9 mouse cellular contexts compared by ENCODE assay signal in genomic region chr16:45711263-45711662, GRCm38 (mm10). TPM values are rescaled to one million over a fixed set of nuclear protein-coding genes. Genes with fewer than 3 reads are reported as not detected.
DNase-seq lines count a peak whose midpoint lies in the region; ATAC-seq and TF ChIP-seq lines count a peak whose summit lies in the region.
"Had no signal": no experiment of that assay in that cellular context is flagged by ENCODE, and none has a peak within 500 bp of the region (broad histone marks: within the 10 kb centered on the region; RNA-seq: fewer than 3 reads in every experiment).

No protein-coding gene starts in this region.

- TF ChIP-seq CTCF in layer of hippocampus, adult 2 months (conservative IDR thresholded peaks at IDR 0.05): peak; percentile 70
- TF ChIP-seq CTCF in cortical plate, adult 2 months (IDR thresholded peaks at IDR 0.05; ENCODE audit: extremely low read depth, insufficient read depth, low read length): peak; percentile 53

- WGBS in midbrain, embryonic 13.5 days: 74% methylated on average over 7 of the region's 7 CpGs

- peaks cover 61% of the 10 kb centered on the region for H3K36me3 ChIP-seq in midbrain, embryonic 13.5 days

- no peak overlapping the region for H3K4me2 ChIP-seq in midbrain, embryonic 13.5 days (replicated peaks)
- H3K4me2 ChIP-seq: heart, embryonic 12.5 days had no signal

- no peaks in the 10 kb centered on the region for H3K4me1 ChIP-seq in cortical plate, adult 2 months (ENCODE audit: control insufficient read depth, insufficient read depth, low read length)
- H3K4me1 ChIP-seq in midbrain, embryonic 13.5 days (replicated peaks): peaks cover 15% of the 10 kb centered on the region; the same call in 1 of the 2 replicates
- H3K4me1 ChIP-seq: heart, embryonic 12.5 days had no signal

- no peak for DNase-seq in layer of hippocampus, adult 2 months (ENCODE audit: low spot score in 2 of 2)
- no peak for DNase-seq in layer of hippocampus, adult 11-12 months (ENCODE audit: low spot score)
- DNase-seq in R1 (ENCODE audit: low read depth, low spot score): peak; percentile 39
- DNase-seq in B cell, adult 2 months: no peak
- DNase-seq in frontal cortex, postnatal 14 days (ENCODE audit: low spot score in 2 of 2): no peak
- DNase-seq: adrenal gland, adult 2 months had no signal

- TF ChIP-seq POLR2A in cortical plate, adult 2 months (IDR thresholded peaks at IDR 0.05; ENCODE audit: extremely low read depth, insufficient read depth, low read length): no peak

- no peak overlapping the region for H3K27ac ChIP-seq in layer of hippocampus, adult 2 months
- no peak overlapping the region for H3K27ac ChIP-seq in cortical plate, adult 2 months (ENCODE audit: insufficient read depth, low read length)
- no peak overlapping the region for H3K27ac ChIP-seq in midbrain, embryonic 13.5 days

- H3K27me3 ChIP-seq in midbrain, embryonic 13.5 days: no peaks in the 10 kb centered on the region
- H3K27me3 ChIP-seq: heart, embryonic 12.5 days had no signal

- H3K4me3 ChIP-seq in layer of hippocampus, adult 2 months: no peak overlapping the region
- no peak overlapping the region for H3K4me3 ChIP-seq in cortical plate, adult 2 months (ENCODE audit: insufficient read depth, low read length)
- H3K4me3 ChIP-seq in midbrain, embryonic 13.5 days (replicated peaks): no peak overlapping the region
- H3K4me3 ChIP-seq: heart, embryonic 12.5 days had no signal

- peak; percentile 32 for ATAC-seq in midbrain, embryonic 13.5 days

- no peaks in the 10 kb centered on the region for H3K9me3 ChIP-seq in midbrain, embryonic 13.5 days
- H3K9me3 ChIP-seq: heart, embryonic 12.5 days had no signal

- no peak overlapping the region for H3K9ac ChIP-seq in midbrain, embryonic 13.5 days (replicated peaks)
- H3K9ac ChIP-seq: heart, embryonic 12.5 days had no signal

RNA-seq across cellular contexts. Expression of gene Tagln3, which starts 13.1 kb away (rescaled TPM):
- 100 to 1,000 TPM; 246 to 258 TPM for total RNA-seq in layer of hippocampus, adult 2 months (2021)
- 615 and 624 TPM in 2 replicates for polyA plus RNA-seq in cortical plate, adult 2 months (2012; rRNA removed)
- polyA plus RNA-seq in midbrain, embryonic 13.5 days (2015; fragmentation: Nextera tagmentation; extraction: Ambion mirVana): 569 and 571 TPM in 2 replicates

RNA-seq across cellular contexts. Expression of gene Tmprss7, which starts 17.8 kb away (rescaled TPM):
- 1 to 10 TPM in 1 of 2 experiments, under 1 TPM in 1; 0.44 to 1.0 TPM for total RNA-seq in layer of hippocampus, adult 2 months (2021)
- polyA plus RNA-seq in cortical plate, adult 2 months (2012; rRNA removed): 4.4 TPM in 2 replicates
- 0.32 and 0.63 TPM in 2 replicates for polyA plus RNA-seq in midbrain, embryonic 13.5 days (2015; fragmentation: Nextera tagmentation; extraction: Ambion mirVana)
- polyA plus RNA-seq: heart, embryonic 12.5 days had no signal

RNA-seq across cellular contexts. Expression of gene Abhd10, which starts 31.5 kb away (rescaled TPM):
- total RNA-seq in layer of hippocampus, adult 2 months (2021): 10 to 100 TPM; 19.8 to 20.5 TPM
- polyA plus RNA-seq in cortical plate, adult 2 months (2012; rRNA removed): 24.0 and 24.1 TPM in 2 replicates
- polyA plus RNA-seq in midbrain, embryonic 13.5 days (2015; fragmentation: Nextera tagmentation; extraction: Ambion mirVana): 52.6 and 58.8 TPM in 2 replicates

RNA-seq across cellular contexts. Expression of gene BC016579, which starts 57.4 kb away (rescaled TPM):
- under 1 TPM in 1 of 2 experiments, not detected in 1; 0.15 TPM for total RNA-seq in layer of hippocampus, adult 2 months (2021)
- 0.45 and 0.52 TPM in 2 replicates for polyA plus RNA-seq in cortical plate, adult 2 months (2012; rRNA removed)
- 0.09 TPM in 1 of 2 replicates, not detected in the other for polyA plus RNA-seq in midbrain, embryonic 13.5 days (2015; fragmentation: Nextera tagmentation; extraction: Ambion mirVana)
- polyA plus RNA-seq: adrenal gland, adult 2 months had no signal
